Mouse (Mus musculus) cerebellum, postnatal 4 days (tissue): ENCODE measurements around the gene Sorcs3.

Experiments
- DNase-seq, 2 experiments: peaks; one replicate each; pipeline ENCODE4 v3.0.0; 2022; ENCODE audit warnings: low spot score in 2 of 2, mixed read lengths in 1 of 2

Sorcs3 gene

GRCm38 (mm10) chr19:48820493-48821282, 614.9 kb downstream of the Sorcs3 start:
- DNase-seq: no peak

- DNase-seq: no peak
Measured at GRCm38 (mm10) chr19:48821283-48821715, 615.5 kb downstream of the Sorcs3 start.

- no peak for DNase-seq
Measured at GRCm38 (mm10) chr19:48834342-48834741, 628.5 kb downstream of the Sorcs3 start.

GRCm38 (mm10) chr19:48839418-48839817, 633.6 kb downstream of the Sorcs3 start:
- DNase-seq: no peak

- no peak for DNase-seq
Measured at GRCm38 (mm10) chr19:48847700-48848099, 641.9 kb downstream of the Sorcs3 start.

GRCm38 (mm10) chr19:48850466-48850865, 644.6 kb downstream of the Sorcs3 start:
- DNase-seq: no peak
